Mouse (Mus musculus): ENCODE results near the gene Susd1.

Gene Susd1

DNA sequence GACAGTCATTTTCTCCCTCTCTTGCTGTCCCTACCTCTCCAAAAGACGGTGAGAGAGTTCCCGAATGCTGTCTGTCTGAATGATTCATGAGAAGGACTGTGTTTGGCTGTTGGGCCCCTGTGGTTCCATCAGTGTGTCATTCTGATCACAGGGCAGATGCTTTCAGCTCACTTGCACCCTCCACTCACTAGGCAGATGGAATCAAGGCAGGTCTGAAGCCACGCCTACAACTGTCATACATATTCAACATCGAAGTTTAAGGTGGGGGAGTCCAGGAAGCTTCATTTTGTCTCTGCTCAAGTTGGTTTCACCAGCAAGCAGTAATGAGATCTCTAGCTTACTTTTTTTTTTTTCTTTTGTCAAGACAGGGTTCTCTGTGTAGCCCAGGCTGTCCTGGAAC is 104.2 kb downstream of the Susd1 start:
- in situ Hi-C loops (cut with MboI; ENCODE audit: low pct_unique_long_range_greater_than_20kb in 1 of 2, low sequenced_read_pairs in 2 of 2, unreplicated experiment in 1 of 2): no loop called here

DNA sequence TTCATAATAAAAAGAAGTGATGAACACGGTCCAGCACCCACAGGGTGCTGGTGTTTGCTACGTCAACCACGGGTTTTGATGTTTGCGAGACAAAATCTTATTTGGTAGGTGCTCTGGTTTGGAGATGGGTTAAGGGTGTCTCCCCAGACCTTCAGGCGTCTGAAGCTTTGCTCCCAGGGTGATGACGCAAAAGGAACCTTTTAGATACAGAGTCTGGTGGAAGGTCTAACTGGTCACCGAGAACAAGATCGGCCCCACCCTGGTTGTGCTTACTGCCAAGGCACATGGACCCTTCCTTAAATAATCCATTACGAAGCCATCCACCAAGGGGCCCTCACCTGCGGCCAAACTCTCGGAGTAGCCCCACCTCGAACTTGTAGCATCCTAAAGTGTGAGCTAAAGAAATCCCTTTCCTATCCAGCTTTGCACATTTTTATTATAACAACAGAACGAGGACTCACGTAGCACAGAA is 105.0 kb downstream of the Susd1 start:
- in situ Hi-C loops (cut with MboI; ENCODE audit: low pct_unique_long_range_greater_than_20kb in 1 of 2, low sequenced_read_pairs in 2 of 2, unreplicated experiment in 1 of 2): no loop called here

DNA sequence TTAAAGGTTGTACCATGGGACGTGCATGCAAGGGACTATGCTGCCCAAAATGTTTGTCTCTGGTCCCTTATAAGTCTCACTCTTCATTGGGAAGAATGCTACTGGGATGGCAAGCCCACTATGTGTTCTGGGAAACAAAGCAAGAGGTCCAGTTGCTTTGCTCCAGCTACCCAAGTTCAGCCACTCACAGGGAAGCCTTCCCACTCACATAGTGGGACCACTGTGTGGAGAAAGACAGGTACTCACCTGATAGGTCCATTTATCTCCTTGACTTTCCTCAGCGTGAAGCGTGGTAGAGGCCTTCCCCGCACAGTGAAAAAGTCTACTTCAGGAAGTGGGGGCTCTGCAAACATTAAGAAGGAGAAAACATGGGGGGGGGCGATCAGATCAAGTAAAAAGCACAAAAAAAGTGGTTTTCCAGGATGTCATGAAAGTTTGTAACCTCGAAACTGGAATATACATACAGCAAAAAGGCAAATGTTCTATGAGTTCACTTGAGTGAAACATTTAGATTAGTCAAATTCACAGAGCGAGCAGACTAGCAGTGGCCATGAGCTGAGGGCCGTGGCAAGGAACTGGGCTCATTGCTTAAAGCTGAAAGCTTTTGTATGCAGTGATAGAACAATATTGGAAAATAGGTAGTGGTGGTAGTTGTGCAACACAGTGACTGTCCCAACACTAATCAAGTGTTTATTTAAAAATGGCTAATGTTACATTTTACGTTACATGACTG is 105.6 kb downstream of the Susd1 start:
- in situ Hi-C loops (cut with MboI; ENCODE audit: low pct_unique_long_range_greater_than_20kb in 1 of 2, low sequenced_read_pairs in 2 of 2, unreplicated experiment in 1 of 2): no loop called here

DNA sequence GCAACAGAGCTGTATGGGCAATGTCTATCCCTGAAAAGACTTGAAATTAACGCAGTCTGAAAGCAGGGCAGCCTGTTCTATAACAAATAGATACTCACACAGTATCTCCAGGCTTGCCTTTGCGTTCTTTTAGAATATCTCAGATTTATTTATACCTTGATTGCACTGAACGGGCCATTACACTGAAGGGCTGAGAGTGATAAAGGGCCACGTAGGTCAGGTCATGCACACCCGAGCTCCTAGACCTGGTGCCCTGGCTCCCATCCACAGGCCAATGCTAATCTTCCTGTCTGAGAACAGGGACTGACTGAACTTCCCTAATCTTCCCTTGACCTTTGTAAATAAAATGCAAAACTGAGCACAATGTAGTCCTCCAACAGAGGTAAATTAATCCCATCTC is 106.3 kb downstream of the Susd1 start:
- in situ Hi-C loops (cut with MboI; ENCODE audit: low pct_unique_long_range_greater_than_20kb in 1 of 2, low sequenced_read_pairs in 2 of 2, unreplicated experiment in 1 of 2): no loop called here

DNA sequence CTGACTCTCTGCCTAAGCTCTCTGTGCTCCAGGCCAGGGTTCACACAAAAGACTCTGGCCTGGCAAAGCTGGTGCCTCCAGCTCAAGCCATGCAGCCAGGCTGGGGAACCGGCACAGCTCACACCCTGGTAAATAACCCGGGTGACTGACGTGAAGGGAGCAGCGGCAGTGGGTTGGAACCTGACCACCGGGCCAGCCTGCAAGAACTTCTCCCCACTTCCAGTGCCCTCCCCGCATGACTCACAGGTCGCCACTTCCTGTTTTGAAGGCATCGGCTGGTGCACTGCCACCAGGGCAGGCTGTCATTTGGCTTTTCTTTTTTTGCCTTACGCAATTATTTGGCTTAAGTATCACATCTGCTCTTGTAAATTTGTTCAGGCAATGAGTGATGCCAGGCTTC is 106.8 kb downstream of the Susd1 start:
- in situ Hi-C loops (cut with MboI; ENCODE audit: low pct_unique_long_range_greater_than_20kb in 1 of 2, low sequenced_read_pairs in 2 of 2, unreplicated experiment in 1 of 2): no loop called here

DNA sequence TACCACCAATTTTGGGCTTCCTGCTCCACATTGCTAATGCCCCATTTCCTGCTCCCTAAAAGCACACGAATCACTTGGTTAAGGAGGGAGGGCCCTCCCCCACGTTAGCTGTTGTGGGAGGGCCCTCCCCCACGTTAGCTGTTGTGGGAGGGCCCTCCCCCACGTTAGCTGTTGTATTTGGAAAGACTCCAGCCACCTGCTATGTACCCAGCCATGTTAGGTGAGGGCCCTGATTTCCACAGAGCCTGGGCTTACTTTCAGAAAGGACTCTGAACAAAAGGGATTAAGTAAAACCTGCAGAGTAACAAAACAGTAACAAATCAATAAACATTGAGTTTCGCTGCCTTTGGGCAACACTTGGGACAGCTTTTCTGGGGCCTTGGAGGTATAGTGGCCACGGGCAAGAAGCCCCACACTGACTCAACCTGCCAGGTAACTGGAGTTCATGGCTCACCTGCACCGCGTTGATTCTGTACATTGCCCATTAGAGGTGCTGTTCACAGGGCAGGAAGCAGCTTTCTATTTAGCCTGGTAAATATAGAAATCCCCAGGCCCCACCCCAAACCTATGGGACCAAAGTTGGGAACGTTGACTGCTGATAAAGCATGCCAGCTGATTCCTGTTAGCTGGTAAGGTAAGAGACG is 107.3 kb downstream of the Susd1 start:
- in situ Hi-C loops (cut with MboI; ENCODE audit: low pct_unique_long_range_greater_than_20kb in 1 of 2, low sequenced_read_pairs in 2 of 2, unreplicated experiment in 1 of 2): no loop called here

DNA sequence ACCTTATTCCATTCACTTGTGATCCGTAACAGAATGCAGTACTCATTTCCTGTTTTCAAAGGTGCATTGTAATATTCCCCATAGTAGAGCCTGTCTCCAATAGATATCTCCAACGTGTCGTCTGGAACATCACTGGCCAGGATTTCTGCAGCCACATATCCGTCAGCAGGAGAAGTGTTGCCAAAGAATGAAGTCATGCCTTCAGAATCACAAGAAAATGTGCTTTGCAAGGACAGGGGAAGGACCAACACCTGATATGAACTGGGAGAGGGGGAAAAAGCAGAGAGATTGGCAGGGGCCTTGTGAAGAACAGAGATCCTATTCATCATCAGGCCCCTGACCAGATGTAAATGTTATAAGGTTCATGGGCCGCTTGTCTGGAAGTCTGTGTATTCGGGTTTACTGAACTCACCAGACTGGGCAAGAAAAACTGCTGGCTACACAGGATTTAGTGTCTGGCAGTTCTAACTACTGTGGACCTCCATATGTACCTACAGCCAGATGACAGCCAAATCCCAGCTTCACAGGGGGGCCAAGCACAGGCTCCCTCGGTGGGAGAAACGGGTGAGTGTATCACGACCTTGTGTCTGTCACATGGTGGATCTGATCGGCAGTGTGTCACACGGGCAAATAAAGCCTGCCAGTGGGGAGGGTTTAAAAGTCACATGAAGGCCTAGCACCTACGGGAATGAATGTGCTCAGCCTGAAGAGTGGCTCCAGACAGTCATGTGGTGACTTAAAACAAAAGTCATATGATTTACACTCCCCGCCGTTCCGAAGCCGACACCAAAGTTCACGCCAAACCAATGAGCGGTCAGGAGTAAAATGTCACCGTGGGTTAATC is 108.8 kb downstream of the Susd1 start:
- in situ Hi-C loops (cut with MboI; ENCODE audit: low pct_unique_long_range_greater_than_20kb in 1 of 2, low sequenced_read_pairs in 2 of 2, unreplicated experiment in 1 of 2): no loop called here

DNA sequence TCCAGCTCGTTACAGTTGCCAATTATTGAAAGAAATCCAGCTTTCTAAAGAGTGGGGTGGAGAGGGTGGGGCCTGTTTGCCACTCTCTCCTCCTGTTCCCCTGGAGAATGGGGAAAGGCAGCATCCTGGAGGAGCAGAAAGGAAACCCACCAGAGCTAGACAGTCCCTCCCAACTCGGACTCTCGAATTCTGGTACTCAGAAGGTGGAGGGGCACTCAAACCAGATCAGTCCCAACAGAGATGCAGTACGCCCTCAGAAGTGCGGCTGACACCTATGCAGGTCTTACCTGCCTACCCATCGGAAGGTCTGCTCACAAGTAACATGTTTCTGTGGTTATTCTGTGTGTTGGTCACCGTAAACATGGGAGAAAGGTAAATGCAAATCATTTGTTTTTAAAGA is 109.6 kb downstream of the Susd1 start:
- in situ Hi-C loops (cut with MboI; ENCODE audit: low pct_unique_long_range_greater_than_20kb in 1 of 2, low sequenced_read_pairs in 2 of 2, unreplicated experiment in 1 of 2): no loop called here

DNA sequence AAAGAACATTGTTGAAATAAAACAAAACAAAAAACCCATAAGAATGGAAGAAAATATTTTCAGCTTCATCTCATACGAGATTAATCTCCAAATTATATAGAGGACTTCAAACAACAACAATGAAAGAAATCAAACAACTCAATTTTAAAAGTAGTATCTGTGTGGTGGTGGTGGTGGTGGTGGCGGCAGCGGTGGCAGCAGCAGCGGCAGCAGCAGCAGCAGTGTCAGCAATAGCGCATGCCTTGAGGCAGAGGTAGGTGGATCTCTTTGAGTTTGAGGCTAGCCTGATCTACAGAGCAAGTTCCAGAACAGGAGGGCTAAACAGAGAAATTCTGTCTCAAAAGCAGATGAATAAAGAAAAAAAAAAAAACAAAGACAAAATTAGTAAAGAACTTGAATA is 110.4 kb downstream of the Susd1 start:
- in situ Hi-C loops (cut with MboI; ENCODE audit: low pct_unique_long_range_greater_than_20kb in 1 of 2, low sequenced_read_pairs in 2 of 2, unreplicated experiment in 1 of 2): no loop called here

DNA sequence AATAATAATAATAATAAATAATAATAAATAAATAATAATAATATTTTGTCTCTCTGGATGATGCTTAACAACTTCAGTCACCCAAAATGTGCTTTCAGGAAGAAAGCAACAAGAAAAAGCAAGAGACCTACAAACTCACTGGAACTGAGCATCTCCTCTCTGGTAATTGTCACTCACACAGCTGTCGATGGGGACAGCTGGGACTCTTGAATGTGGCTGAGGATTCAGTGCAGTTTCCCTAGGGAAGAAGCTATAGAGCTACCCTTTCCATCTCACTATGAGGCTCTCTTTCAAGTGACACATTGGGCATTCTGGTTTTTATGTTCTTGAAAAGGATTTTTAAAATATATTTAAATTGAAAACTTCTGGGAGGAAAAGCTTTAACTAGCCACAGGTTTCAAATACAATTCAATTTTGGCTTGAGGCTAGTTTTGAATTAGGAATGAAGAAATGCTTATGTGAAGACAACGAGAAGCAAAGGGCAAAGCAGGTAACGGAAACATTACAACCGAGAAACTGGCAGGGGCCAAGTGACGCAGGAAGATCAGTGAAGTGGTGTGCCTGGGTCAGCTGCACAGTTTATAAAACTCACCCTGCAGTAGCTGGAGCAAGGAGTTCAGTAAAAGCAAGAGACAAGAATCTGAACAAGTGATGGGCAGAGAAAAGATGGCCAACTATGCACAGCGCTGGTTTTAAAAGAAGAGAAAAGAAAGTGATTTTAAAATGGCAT is 112.2 kb downstream of the Susd1 start:
- in situ Hi-C loops (cut with MboI; ENCODE audit: low pct_unique_long_range_greater_than_20kb in 1 of 2, low sequenced_read_pairs in 2 of 2, unreplicated experiment in 1 of 2): no loop called here

DNA sequence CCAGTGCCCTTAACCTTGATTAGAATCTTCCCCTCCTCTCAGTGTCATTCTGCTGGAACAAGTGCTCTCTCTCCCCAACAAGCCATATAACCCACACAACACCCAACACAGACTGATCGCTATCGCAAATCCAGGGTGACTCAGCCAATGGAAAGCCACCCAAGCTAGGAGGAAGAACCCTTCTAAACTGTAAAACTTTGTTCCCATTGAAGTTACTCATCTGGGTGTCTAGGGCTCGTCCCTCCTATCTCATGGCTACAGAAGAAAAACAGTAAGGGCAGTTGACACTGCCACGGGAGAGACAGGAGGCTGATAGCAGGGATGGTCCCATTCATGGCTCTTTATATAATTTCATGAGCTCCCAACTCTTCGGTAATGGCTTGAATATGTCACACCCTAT is 114.1 kb downstream of the Susd1 start:
- in situ Hi-C loops (cut with MboI; ENCODE audit: low pct_unique_long_range_greater_than_20kb in 1 of 2, low sequenced_read_pairs in 2 of 2, unreplicated experiment in 1 of 2): no loop called here

DNA sequence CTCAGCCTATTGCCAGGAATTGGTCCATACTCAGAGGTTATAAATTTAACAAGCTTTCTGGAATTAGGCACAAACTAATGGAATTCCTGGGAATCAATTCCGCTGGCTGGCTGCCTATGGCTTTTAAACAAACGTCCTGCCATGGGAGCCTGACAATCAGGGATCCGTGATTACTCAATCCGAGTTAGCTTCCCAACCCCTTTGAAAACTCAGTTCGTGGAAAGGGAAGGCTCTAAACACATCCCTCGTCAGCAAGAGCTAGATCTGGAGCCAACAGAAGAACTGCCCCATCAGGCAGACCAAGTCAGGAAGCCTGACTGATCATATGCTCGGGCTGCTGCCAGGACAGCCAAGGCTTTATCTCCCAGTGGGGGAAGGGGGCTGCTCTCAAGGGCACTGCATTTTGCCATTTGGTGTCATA is 115.2 kb downstream of the Susd1 start:
- in situ Hi-C loops (cut with MboI; ENCODE audit: low pct_unique_long_range_greater_than_20kb in 1 of 2, low sequenced_read_pairs in 2 of 2, unreplicated experiment in 1 of 2): no loop called here

DNA sequence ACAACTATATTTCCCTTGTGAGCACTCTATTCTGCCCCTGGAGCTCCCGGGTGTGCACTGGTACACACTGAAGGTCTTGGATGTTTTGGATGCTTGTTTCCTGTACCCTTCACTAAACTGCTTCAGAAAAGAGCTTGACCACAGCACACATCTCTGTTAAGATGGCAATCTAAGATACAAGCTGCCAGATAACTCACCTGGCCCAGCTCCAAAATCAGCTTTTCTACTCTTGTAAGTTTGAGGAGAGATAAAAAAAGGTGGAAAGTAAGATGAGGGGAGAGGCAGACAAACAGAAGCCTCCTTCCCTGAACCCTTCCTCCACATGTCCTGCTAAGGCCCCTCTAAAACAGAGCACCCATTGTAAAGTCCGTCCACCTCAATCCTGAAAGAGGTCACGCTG is 115.7 kb downstream of the Susd1 start:
- in situ Hi-C loops (cut with MboI; ENCODE audit: low pct_unique_long_range_greater_than_20kb in 1 of 2, low sequenced_read_pairs in 2 of 2, unreplicated experiment in 1 of 2): no loop called here

DNA sequence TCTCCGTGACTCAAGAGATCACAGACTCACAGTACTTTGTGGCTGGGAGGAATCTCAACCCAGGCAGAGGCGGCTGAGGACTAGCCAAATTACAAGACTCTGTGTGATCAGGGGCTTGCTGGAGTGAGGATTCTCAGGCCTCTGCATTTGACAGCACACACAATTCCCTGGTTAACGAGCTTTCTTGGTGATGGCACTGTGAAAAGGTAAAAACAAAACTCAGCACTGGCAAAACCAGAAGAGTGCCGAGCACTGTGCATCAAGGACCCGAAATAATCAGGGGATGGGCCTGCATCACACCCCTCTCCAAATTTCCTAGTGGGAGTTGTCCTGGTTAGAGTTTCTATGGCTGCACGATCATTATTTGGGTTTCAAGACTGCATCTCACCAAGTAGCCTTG is 116.4 kb downstream of the Susd1 start:
- in situ Hi-C loops (cut with MboI; ENCODE audit: low pct_unique_long_range_greater_than_20kb in 1 of 2, low sequenced_read_pairs in 2 of 2, unreplicated experiment in 1 of 2): no loop called here

DNA sequence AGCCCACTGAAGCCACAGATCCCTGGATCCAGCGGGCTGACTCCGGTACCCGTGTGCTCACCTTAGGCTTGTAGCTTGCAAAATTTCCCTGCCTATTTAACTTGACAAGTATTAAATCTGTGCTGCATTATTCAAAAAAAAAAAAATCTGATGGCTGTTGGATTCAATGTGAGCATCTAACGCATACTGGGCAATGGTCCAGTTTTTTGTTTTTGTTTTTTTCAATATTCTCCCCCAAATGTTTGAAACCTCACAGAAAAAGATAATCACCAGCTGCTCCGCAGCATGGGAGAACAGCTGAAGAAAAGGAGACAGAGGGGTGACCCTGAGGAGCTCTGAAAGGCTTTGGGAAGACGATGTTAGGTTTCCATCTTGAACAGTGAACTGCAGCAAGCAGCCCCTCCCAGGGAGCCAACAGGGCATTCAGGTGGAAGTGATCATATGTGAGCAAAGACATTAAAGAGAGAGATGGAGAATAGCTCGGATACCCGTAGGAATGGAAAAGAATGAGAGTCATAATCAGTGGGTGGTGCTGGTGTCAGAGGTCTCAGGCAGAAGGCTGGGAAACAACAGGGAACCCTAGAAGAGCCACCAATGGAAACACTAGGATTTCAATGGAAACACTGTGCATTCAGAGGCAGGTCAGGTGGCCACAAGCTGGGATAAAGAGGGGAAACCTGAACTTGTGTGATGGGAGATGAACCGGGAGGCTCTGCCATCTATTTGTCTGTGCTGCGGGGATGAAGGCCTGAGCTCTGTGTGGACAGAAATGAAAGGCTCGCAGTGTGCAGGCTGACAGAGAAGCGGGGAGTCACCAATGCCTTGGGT is 117.0 kb downstream of the Susd1 start:
- in situ Hi-C loops (cut with MboI; ENCODE audit: low pct_unique_long_range_greater_than_20kb in 1 of 2, low sequenced_read_pairs in 2 of 2, unreplicated experiment in 1 of 2): no loop called here

DNA sequence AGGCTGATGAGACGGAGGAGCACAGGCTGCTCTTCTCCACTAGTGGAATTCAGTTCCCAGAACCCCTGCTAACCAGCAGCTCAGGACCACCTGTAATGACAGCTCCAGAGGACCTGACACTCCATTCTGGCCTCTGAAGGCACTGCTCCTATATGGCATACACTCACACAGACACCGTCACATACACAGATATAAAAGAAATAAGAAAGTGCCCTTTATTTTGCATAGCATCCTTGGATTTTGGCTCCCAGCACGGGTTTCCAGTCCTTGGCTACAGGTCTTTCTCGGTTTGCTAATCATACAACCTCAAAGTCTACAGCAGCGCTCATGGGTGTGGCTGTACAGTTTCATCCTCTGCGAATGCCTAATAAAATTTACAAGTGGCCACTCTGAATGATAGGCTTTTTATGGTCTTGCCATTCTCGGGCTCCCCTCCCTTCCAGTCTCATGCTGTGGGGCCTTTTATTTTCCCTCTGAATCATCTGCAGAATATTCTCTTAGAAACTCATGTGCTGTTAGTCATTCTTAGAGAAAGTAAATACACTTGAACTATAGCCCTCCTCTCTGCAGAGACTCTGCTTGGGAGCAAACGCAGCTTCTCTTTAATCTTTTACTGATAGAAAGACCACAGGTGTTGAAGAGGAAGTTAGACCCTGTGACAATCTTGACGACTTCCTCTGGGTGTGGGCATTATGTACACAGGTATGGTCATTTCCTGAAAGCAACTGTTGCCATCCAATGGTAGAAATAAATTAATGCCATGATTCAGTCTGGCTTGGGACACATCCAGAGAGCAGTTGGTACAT is 119.1 kb downstream of the Susd1 start:
- in situ Hi-C loops (cut with MboI; ENCODE audit: low pct_unique_long_range_greater_than_20kb in 1 of 2, low sequenced_read_pairs in 2 of 2, unreplicated experiment in 1 of 2): no loop called here

DNA sequence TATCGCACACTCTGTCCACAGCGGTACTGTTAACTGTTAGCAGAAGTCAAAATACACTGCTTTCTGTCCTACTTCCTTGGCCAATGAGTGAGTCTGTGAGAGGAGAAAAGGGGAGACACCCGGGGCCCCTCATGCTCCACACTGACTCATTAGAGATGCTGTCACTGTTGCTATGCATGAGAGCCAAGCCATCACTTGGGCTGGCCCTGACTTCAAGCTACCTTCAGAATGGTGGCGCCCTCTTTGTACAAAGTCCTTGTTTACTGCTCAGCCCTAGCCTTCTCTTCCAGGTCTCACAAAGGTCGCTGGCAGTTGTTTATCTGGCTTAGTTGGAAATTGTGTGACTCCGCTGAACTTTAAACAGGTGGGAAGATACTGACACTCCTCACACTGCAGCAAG is 119.8 kb downstream of the Susd1 start:
- in situ Hi-C loops (cut with MboI; ENCODE audit: low pct_unique_long_range_greater_than_20kb in 1 of 2, low sequenced_read_pairs in 2 of 2, unreplicated experiment in 1 of 2): no loop called here
